Mouse (Mus musculus) limb, embryonic 14.5 days (tissue): Measurements from ENCODE around the gene 3110040M04Rik. TPM values are rescaled to one million over a fixed set of nuclear protein-coding genes. Genes with fewer than 3 reads are reported as not detected.

Experiments used
- ATAC-seq: fragments of 200-750 bp; cut with Nextera tagmentation; 2 replicates; pipeline ENCODE4 v1.8.0; 2017; ENCODE audit warnings: low read depth, moderate number of reproducible peaks, moderate TSS enrichment; ENCODE audit not compliant: low FRiP score
- DNase-seq: peaks from one replicate; pipeline ENCODE4 v3.0.0-alpha.2; 2015; ENCODE audit warnings: low spot score
- H3K27ac ChIP-seq: fragments of 300-500 bp; sonication (generic); replicated peaks from 2 replicates; pipeline ENCODE4 v1.5.1; 2014; ENCODE audit warnings: low read depth, mild to moderate bottlenecking, low read length, moderate library complexity, mixed read lengths
- H3K27me3 ChIP-seq: fragments of 300-500 bp; sonication (generic); 2 replicates; pipeline ENCODE4 v1.6.1; 2014; ENCODE audit warnings: low read length, mixed read lengths; ENCODE audit not compliant: control insufficient read depth, insufficient read depth
- H3K36me3 ChIP-seq: fragments of 300-500 bp; sonication (generic); 2 replicates; pipeline ENCODE4 v1.6.1; 2014; ENCODE audit warnings: mild to moderate bottlenecking, low read length, moderate library complexity, mixed read lengths; ENCODE audit not compliant: control insufficient read depth, insufficient read depth
- H3K4me1 ChIP-seq: fragments of 300-500 bp; sonication (generic); 2 replicates; pipeline ENCODE4 v1.6.1; 2014; ENCODE audit warnings: antibody characterized with exemption, low read length, mixed read lengths; ENCODE audit not compliant: control insufficient read depth, insufficient read depth
- H3K4me2 ChIP-seq: fragments of 300-500 bp; sonication (generic); replicated peaks from 2 replicates; pipeline ENCODE4 v1.6.1; 2014; ENCODE audit warnings: low read depth, mild to moderate bottlenecking, low read length, moderate library complexity; ENCODE audit not compliant: severe bottlenecking
- H3K4me3 ChIP-seq: fragments of 300-500 bp; sonication (generic); replicated peaks from 2 replicates; pipeline ENCODE4 v1.5.1; 2014; ENCODE audit warnings: low read length
- H3K9ac ChIP-seq: fragments of 300-500 bp; sonication (generic); 2 replicates; pipeline ENCODE4 v1.6.1; 2014; ENCODE audit warnings: mild to moderate bottlenecking, low read depth, low read length, moderate library complexity; ENCODE audit not compliant: severe bottlenecking
- H3K9me3 ChIP-seq: fragments of 300-500 bp; sonication (generic); 2 replicates; pipeline ENCODE4 v1.6.1; 2016; ENCODE audit warnings: low read length; ENCODE audit not compliant: control insufficient read depth
- POLR2A ChIP-seq: fragments of 200-500 bp; IDR thresholded peaks from 2 replicates; pipeline ENCODE4 v1.8.0; 2012; ENCODE audit warnings: inconsistent platforms, mild to moderate bottlenecking, moderate library complexity, borderline replicate concordance; ENCODE audit not compliant: insufficient read depth, insufficient read length; ENCODE audit errors: extremely low read depth
- WGBS: fragments of 180-500 bp; shearing (Covaris S2); extraction: QIAGEN DNeasy Blood & Tissue Kit; methylation state at CpG from one replicate; pipeline ENCODE4 v1.1.7; 2014; 5-methylcytosine and 5-hydroxymethylcytosine counted together
- polyA plus RNA-seq, 2 experiments: library from polyadenylated mRNA; depleted of rRNA in 1 of 2; stranded (reverse) in 1 of 2; unstranded in 1 of 2; fragments of >200 nt; fragmentation: Nextera tagmentation in 1 of 2; extraction: Ambion mirVana in 1 of 2; gene quantifications; 2 replicates each; pipeline versions ENCODE4 v1.2.1 to v1.2.3; 2012 to 2014

3110040M04Rik gene
- polyA plus RNA-seq, 2 experiments: not detected

- DNase-seq (no peak), ATAC-seq (no peak)
- H3K4me1 ChIP-seq: no peaks in the 10 kb centered on the region
- no peak overlapping the region for H3K4me3 ChIP-seq
- no peaks in the 10 kb centered on the region for H3K9me3 ChIP-seq
- no peak overlapping the region for H3K9ac ChIP-seq
- H3K36me3 ChIP-seq: no peaks in the 10 kb centered on the region
- H3K27me3 ChIP-seq: no peaks in the 10 kb centered on the region
- no peak for TF ChIP-seq POLR2A
- H3K4me2 ChIP-seq: no peak overlapping the region
- no peak overlapping the region for H3K27ac ChIP-seq
- 87% methylated on average over 2 of the region's 2 CpGs for WGBS
Measured at GRCm38 (mm10) chr1:151158857-151159510, 44.9 kb upstream of the 3110040M04Rik start.

GRCm38 (mm10) chr1:151166031-151166430 lies 37.9 kb upstream of the 3110040M04Rik start:
- Histone ChIP-seq H3K27ac (no peak overlapping the region), H3K4me1 (peaks cover 8% of the 10 kb centered on the region), H3K4me2 (no peak overlapping the region), H3K9ac (no peak overlapping the region), H3K36me3 (no peaks in the 10 kb centered on the region), H3K27me3 (no peaks in the 10 kb centered on the region), H3K9me3 (no peaks in the 10 kb centered on the region), H3K4me3 (no peak overlapping the region)
- WGBS: 33% methylated on average over 8 of the region's 8 CpGs
- no peak for DNase-seq
- no peak for TF ChIP-seq POLR2A
- no peak for ATAC-seq

GRCm38 (mm10) chr1:151167297-151168047 lies 36.4 kb upstream of the 3110040M04Rik start:
- no peak for TF ChIP-seq POLR2A
- H3K4me2 ChIP-seq: no peak overlapping the region
- no peak overlapping the region for H3K9ac ChIP-seq
- 30% methylated on average over 12 of the region's 12 CpGs for WGBS
- DNase-seq (no peak), ATAC-seq (no peak)
- no peaks in the 10 kb centered on the region for H3K9me3 ChIP-seq
- no peak overlapping the region for H3K4me3 ChIP-seq
- no peak overlapping the region for H3K27ac ChIP-seq
- H3K4me1 ChIP-seq: peaks cover 8% of the 10 kb centered on the region
- H3K27me3 ChIP-seq: no peaks in the 10 kb centered on the region
- H3K36me3 ChIP-seq: no peaks in the 10 kb centered on the region

DNA sequence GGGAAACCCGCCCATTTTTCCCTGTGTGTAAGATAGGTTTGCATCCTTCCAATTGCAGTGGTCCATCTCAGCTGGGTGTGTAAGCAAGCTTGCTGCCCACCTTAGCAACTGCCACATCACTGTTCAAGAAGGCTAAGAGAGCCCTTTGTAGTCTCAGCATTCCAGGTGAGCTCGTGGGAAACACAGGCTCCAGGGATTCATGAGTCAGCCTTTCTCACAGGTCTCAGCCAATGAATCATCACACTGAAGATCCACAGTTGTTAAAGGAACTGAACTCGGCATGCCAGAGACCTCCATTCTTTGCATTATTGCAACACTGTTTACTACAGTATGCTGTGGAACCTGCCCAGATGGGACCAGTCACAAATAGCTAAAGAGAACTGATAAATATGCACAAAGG lies 35.3 kb upstream of the 3110040M04Rik start:
- Histone ChIP-seq H3K27me3 (no peaks in the 10 kb centered on the region), H3K9me3 (no peaks in the 10 kb centered on the region), H3K27ac (no peak overlapping the region), H3K4me2 (no peak overlapping the region), H3K36me3 (no peaks in the 10 kb centered on the region), H3K4me3 (no peak overlapping the region), H3K4me1 (peaks cover 8% of the 10 kb centered on the region), H3K9ac (no peak overlapping the region)
- WGBS: 70% methylated on average over 3 of the region's 3 CpGs
- DNase-seq: no peak
- no peak for TF ChIP-seq POLR2A
- no peak for ATAC-seq

DNA sequence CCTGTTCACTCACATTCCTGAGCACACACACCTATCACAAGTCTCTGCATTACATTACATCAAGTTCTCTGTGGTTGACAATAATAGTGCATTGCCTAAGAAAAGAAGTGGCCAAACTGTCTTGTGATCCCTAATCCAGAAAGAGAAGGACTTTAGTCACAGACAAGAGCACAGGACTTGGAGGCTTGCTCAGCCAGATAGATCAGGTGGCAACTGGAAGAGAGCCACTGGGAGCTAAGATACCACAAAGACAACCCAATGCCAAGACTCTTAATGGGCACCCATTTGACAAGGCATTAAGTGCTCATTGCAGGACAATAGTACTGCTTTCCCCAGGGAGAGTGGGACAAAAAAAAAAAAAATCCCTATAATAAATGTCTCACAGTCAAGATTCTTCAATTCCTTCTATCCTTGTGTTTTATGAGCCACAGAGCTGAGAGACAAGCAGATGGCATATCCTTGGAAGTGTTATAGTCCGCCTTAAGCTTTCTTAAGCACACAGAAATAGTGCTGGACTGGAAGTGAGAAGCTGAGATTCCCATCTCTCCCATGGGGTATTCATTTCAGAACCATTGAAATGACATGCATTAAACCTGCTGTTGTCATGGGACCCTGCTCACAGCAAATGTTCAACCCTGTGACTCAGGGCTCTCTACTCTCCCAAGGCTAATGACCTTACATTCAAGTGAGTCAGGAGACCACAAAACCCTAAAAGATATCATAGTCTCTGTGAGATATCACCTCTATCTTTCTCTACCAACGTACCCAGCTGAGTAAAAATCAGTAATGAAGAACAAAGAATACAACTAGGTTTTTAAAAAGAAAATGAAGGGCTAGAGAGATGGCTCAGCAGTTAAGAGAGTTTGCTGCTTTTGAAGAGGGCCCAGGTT lies 32.1 kb upstream of the 3110040M04Rik start:
- Histone ChIP-seq H3K9me3 (no peaks in the 10 kb centered on the region), H3K4me2 (no peak overlapping the region), H3K4me3 (no peak overlapping the region), H3K4me1 (peaks cover 8% of the 10 kb centered on the region), H3K27me3 (no peaks in the 10 kb centered on the region), H3K9ac (no peak overlapping the region), H3K27ac (no peak overlapping the region), H3K36me3 (no peaks in the 10 kb centered on the region)
- 85% methylated on average over 2 of the region's 2 CpGs for WGBS
- DNase-seq (no peak), ATAC-seq (no peak)
- TF ChIP-seq POLR2A: no peak
